Mouse (Mus musculus) urinary bladder, postnatal 10 days (tissue): ENCODE data around the gene Efcab9.

Experiments
- DNase-seq: peaks from one replicate; pipeline ENCODE4 v3.0.0; 2022; ENCODE audit warnings: low spot score

The Efcab9 gene

DNA sequence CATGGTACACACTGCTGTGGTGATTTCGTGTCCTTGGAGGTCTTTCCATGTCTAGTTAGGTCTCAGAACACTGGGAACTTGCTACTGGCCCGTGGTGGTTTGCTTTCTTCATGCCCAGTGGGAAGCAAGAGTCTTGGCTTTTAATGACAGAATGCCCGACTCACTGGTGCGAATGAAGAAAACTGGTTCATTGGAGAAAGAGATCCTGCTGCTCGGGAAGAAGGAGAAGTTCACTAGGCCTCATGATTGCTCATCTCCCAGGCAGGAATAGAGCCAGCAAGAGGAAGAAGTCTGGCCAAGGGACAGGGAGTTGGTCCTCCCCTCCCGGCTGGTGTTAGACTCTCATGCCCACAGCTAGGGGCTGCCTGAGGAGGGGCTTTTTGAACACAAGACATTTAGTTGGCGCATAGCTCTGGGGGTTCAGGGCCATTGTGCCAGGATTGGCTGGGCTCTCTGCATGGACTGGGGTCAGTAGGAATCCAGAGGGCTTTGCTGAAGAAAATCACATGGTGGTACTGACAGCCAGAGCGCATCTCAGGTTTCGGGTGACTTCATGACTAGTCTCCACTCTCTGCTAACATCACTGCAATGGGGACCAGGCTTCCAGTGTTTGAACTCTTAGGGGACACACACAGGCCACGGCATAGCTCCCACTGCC lies 24.6 kb upstream of the Efcab9 start:
- DNase-seq = no peak

DNA sequence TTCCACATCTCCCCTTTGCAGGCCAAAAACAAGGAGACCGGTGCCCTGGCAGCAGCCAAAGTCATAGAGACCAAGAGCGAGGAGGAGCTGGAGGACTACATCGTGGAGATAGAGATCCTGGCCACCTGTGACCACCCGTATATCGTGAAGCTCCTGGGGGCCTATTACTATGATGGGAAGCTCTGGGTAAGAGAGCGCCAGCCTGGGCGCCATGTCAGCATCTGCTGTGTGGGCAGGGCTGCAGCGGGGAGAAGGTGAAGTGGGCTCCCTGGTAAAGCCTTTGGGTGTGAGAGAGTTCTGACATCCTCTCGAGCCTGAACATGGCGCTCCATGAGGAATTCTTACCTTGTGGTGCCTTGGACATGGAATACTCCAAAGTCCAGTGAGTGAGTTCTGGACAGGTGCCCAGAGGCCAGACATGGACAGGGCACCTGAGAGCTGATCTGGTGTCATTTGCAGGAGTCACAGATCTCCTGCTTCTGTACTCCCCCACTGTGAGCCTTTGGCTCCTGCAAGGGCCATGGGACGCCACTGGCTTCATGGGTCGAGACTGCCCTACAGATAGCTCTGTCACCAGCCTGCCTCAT lies 23.3 kb upstream of the Efcab9 start:
- DNase-seq = no peak

DNA sequence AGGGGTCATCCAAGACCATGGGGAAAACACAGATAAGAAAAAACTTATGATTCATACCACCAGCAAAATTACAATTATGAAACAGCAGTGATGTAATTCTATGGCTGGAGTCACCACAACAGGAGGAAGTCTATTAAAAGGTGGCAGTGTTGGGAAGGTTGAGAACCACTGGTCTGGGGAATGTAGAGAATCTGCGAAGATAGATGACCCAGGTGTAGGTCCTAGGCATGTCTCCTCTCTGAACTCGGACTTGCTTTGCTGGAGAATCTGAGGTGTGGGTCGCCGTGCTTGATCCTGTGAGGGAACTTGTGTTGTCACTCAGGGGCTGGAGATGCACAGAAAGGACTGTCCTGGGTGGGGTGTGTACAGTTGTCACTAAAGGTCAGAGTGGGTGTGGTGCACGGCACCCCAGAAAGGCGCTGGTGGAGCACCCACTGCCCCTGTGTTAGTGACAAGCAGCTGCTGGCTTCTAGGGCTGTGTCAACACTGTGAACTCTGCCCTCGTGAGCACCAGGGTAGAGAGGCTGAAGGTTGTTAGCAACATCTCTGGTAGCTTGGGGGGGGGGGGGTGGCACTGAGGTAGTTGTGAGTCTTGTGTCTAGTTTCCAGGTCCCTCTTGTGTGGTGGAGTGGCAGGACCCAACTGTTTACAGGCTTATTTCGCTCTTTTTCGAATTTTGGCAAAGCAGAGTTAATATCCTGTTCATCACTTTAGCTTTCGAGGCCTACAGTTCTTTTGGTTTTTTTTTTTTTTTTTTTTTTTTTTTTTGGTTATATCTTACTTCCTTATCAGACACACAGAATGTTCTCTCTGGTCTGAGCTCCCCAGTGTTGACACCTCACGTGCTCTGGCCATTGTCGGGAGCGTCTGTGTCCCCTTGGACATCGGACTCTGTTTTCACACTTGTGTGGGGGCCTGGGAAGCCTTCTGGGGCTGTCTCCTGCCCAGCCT lies 22.5 kb upstream of the Efcab9 start:
- no peak for DNase-seq

DNA sequence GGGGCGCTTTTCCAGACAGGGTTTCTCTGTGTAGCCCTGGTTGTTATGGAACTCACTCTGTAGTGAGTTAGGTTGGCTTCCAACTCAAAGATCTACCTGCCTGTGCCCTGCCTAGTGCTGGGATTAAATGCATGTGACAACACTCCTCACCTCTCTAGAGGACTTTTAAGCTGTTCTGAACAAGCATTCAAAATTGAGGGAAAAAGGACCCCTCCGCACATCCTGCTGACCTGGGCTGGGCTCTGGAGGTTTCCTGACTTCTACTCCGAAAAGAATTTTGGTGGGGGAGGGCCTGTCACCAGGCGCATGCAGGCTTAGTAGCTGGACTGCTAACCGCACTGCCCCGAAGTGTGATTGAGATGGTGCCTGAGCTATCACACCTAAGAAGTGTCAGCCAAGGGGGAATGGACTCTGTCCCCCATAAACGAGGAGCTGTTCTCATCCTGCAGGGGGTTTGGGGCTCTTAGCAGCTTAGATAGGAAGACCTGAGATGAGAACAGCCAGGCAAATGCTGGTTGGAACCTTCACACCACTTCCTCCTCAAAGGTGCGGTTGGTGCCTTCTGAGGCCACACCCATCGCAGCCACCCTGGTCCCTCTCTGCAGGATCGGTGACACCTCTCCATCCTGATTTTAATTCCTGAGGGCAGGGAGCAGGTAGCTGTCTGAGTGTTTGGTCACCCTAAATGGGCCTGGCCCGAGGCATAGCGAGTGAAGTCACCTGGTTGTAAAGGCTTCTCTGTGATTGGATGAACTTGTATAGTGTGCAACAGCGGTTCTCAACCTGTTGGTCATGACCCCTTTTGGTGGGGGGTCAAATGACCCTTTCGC lies 21.6 kb upstream of the Efcab9 start:
- DNase-seq = no peak

DNA sequence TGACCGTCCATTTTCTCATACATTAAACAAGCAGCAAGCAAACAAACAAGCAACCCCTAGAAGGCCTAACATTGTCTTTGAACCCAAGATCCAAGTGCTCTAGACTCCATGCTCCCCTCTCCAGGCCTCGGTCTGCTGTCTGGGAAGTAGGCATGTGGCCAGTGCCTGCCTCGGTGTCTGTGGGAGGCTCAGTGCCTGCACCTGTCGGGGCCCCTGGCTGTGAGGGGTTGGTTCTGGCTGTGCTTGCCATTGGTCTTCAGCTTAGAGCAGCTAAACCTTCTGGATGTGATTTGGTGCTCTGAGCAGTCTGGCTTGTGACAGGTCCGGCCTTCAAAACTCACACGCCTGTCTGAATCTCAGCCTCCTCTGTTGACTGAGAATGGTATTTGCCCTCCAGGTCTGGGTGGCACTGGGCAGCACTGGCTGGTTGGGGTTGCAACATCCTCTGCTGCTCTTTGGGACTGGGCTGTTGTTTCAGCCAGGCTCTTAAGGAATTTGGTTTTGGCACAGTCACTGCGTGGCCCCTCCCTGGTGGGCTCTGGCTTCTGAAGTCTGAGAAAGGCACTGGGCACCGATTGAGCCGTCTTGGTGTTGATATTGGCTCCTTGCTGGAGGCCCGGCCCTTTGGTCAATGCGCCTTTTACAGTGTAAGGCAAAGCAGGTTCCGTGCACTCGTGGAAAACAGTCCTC lies 20.7 kb upstream of the Efcab9 start:
- no peak for DNase-seq

DNA sequence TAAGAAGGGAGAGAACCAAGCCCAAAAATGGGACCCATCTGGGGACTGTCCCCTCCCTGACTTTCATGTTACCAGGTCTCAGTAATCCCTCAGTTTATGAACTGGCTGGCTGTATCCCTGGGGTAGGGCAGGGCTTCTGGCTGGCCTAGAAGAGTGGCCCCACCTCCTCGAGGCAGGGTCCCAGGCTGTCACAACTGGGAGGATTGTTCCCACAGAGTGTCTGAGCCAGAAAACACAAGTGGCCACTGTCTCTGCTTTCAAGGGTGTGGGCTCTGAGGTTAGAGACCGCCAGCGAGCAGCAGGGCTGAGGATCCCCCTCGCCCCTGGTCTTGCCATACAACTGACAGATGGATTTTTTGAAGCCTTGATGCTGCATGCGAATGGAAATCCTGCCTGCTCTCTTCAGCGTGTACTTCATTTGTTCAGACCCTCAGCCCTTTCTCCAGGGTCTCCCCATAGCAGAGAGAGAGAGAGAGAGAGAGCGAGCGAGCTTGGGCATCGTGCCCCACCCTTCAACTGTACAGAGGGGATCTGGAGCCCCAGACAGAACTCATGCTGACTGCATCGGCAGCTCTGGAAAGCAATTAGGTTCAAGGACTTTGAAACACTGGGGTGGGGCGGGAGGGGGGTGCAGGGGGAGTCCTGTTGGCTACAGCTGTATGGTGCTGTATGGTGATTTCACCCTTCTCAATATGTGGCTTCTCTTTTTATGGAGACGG lies 19.9 kb upstream of the Efcab9 start:
- no peak for DNase-seq

DNA sequence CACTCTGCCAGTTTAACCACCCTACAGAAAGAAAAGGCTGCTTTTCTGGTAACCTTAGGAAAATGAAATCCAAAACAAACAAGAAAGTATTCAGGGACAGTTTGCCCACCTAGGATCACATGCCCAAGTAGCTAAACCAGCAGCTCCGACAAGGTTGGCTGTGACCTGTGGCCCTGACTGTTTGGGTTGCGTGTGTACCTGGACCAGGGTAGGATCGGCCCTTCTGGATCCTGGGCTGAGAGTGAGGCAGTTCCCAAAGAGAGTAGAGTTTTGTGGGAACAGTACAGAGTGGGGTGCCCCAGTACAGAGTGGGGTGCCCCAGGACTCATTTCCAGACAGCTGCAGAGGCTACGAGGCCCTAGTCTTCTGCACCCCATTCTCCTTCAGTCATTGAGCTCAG lies 19.2 kb upstream of the Efcab9 start:
- no peak for DNase-seq

DNA sequence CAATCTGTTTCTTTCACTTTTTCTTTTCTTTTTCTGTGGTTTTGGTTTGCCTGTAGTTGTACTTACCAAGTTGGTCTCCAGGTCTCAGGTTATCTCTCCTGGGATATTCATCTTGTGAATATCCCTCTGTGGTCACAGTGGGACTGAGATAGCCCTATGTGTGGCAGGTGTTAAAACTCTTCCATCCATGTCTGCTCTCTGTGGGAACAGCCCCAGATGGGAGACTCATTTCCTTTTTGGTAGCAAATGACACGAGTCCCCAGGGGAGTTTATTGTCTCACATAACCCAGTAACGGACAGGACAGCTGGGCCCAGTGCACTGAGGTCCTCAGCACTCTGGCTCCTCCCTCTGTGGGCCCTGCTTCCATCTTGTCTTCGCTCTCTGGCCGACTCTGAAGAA lies 18.2 kb upstream of the Efcab9 start:
- no peak for DNase-seq

DNA sequence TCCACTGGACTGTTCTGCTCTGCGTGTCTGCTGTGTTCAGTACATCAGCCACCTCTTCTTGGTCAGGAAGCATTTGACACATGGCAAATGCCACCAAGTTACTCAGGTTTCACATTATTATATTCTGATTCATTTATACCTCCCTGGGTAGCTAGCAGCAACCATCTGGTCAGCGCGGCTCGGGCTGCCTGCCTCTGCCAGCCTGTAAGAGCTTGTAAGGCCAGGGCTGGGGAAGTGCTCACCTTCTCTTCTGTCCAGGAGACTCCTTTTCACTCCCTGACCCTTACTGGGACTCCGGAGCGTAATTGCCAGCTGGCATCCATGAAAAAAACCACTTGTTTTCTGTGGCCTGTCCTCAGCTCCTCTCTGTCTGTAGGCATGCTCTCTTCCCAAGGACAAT lies 17.4 kb upstream of the Efcab9 start:
- DNase-seq = no peak

DNA sequence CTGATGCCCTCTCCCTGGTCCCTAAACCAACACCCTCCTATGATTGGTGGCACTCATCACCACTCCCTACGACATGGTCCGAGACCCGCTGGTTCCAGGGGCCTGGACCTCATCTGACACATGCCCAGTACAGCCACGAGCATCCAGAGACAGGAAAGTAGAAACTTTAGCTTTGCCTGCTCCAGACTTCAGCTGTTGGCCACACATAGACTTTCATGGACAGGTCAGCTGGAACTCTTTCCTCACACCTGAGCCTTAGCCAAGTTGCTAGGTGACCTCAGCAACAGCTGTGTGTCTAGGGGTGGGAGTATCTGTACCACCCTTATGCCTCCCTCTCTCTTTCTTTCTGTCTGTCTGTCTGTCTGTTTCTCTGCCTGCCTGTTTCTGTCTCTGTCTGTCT lies 16.4 kb upstream of the Efcab9 start:
- no peak for DNase-seq

DNA sequence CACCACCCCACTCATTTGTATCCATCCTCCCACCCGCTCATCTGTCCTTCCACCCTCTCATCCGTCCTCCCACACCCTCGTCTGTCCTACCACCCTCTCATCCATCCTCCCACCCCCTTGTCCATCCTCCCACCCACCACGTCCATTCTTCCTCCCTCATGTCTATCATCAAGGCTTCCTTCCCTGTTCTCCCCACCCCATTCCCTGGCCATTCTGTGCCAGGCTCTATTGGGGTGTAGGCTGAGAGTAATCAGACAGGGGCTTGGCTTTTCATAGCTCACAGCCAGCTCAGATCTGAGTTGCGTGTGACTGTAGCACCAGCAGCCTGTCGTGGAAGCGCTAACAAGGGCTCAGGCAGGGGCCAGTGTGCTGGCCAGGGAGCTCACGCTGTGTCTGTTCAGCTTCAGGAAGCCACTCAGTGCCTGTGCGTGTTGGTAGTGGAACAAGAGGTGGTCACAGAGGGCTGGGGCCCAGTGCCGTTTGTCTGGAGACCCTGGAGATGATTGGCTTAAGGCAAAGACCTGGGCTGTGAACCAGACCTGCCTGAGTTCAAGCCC lies 15.6 kb upstream of the Efcab9 start:
- DNase-seq = no peak

DNA sequence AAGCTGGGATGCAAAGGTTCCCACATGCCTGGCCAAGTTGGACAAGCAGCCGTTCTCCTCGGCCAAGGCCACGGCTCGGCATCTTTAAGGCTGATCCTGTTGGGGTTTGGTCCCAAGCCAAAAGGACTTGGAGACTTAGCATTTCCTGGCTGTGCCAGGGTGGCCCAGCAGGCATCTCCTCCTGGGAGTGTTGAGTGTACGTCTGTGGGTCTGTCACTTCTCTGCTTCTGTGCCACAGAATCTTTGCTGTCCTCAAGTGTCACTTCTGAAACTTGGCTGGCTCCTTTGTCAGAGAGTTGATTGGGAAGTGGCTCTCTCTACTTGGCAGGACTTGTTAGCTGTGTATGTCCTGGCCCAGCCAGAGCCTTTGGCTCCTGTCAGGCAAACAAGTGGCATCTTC lies 14.6 kb upstream of the Efcab9 start:
- no peak for DNase-seq

DNA sequence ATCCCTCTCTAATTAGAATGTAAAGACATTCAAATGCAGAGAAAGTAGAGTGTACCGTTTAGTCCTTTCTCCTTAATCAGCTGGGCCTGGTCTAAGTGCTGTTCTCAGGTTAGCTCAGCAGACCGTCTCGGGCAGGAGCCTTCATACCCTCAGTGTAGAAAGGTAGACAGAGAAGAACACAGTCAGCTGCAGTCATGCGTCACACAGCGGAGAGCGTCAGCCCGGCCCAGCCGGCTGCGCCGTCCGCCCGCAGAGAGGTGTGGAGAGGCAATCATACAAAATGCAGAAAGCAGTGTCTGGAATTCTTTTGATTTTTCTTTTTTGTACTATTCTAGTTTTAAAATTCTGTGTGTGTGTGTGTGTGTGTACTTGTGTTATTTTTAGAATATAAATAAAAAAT lies 13.7 kb upstream of the Efcab9 start:
- DNase-seq = no peak

DNA sequence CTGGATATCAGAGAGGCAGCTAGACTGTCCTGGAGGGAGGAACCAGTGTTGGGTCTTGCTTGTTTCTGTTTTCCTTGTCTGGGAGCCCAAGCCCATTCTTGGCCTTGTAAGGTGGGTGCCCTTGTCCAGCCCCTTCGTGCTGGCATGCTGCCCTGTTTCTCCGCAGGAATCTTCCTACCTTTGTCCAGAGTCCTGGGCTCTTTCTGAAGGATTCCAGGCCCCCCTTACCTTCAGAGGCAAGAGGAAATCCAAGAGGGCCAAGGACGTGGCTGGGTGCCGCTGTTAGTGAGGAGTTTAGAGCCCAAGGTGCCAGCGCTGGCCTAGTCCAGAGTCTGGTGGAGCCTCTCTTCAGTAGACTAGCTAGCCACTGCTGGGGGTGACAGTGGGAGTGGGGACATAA lies 12.6 kb upstream of the Efcab9 start:
- no peak for DNase-seq

DNA sequence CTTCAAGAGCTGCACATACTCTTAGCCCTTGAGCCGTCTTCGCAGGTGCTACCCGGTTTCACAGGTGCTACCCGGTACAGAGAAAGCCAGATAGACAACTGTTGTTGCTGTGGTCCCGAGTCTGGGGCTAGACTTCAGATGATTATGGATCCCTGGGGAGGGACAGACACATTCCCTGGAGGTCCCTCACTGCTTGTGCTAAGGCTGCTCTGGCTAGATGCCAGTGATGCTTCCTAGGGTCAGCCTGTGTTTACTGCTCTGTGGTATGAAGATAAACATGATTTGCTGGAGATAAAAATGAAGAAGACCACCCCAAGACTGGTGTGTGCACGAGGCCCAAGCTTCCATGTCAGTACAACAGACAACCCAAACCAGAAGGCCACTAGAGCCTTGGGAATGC lies 12.2 kb upstream of the Efcab9 start:
- no peak for DNase-seq

DNA sequence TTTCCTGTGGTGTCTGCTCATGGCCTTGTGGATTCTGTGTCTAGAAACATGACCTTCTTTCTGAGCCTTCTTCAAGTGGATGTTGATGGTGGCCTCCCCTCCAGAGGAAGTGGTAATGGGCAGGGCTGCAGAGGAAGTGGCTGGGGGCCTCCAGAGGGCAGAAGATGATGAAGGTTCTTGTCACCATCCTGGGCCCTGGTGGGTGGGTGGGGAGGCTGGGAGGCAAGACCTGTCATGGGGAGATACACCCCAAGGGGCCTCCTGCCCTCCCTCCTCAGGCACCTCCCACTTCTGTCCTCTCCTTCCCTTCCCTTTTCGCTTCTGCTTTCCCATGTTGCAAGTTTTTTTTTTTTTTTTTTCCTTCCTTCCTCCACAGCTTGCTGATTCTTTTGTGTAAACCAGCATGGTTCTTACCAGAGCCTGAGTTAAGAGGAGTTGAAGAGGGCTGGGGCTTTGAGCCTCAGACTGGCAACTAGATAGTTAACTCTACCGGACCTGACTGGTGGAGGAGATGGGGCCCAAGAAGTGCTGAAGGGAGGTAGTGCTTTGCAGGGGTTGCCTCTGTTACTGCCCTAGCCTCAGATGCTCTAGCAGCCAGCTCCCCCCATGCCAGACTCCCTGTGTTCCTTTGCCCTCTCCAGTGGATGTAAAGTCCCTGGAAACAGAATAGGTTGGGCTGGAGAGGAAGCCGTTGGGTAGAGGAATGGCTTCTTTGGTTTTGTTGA lies 11.0 kb upstream of the Efcab9 start:
- DNase-seq = no peak

DNA sequence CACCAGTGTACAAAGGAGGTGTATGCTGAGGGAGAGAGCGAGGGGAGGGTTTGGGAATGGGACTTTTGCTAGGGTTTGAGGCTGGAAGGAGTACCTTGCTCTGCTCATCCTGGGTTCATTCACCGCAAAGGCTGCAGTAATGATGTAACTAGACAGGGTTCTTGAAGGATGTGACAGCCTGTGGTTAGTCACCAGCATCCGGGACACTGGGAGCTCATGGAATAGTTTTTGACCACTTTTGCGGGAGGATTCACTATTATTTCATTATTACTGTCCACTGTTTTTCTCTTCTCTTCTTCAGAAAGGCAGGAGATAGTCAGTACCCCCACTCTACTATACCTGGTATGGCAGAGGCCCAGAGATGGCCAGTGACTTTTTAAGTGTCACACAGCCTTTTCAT lies 10.3 kb upstream of the Efcab9 start:
- DNase-seq = no peak

DNA sequence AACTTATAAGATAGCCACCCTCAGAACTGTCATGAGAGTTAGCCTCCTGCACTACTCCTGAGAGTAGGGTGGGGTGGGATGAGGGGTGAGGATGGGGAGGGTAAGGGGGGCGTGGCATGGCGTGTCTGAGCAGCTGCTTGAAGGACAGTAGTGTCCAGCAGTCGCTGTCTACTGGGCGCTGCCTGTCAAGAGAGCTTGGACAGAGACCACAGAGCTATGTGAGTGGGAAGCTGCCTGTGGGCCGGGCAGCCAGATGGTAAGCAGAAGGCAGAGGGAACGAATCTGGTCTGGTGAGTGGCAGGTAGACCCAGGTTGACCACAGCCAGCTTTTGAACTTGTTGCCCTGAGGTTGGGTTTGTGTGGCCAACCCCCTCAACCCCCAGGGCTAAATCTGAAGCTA lies 8.6 kb upstream of the Efcab9 start:
- no peak for DNase-seq

DNA sequence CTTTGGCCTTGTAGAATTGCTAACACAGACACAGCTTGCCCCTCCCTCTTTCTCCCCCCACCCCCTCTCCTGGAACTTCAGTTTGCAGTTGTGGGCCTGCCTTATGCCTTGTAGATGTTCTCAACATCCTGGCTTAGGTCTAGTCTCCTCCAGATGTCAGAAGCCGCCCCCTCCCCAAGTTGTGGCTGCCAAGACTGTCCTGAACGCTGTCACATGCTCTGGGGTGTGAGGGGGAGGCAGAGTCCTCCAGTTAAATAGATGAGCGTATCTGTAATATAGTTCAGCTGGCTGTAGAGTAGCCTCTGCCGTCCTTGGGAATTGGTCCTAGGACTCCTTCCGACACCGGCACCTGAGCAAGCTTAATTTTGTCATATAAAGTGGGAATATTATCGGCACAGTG lies 7.8 kb upstream of the Efcab9 start:
- no peak for DNase-seq

DNA sequence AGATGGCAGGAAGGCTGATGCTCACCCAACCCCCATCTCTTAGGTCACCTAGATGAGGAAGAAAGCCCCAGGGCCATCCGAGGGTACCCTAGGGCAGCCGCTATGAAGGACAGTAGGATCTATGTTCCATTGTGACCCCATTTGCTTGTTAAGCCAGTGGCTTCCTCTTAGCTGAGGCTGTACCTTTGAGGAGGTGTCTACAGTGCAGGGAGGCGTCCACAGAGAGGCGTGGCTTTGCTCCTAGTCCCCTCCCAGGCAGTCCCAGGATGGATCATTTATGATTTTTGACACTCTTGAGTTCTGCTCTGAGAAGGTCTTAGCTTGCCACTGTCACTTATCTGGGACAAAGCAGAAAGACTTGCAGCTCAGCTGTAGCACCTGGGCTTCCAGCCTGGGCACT lies 7.0 kb upstream of the Efcab9 start:
- DNase-seq = no peak
